Mouse (Mus musculus): ENCODE results near the gene Myh14. TPM values are rescaled to one million over a fixed set of nuclear protein-coding genes. Genes with fewer than 3 reads are reported as not detected.

Myh14 gene
- polyA plus RNA-seq, 1 experiment from 2014 or later: 2.4 TPM

DNA sequence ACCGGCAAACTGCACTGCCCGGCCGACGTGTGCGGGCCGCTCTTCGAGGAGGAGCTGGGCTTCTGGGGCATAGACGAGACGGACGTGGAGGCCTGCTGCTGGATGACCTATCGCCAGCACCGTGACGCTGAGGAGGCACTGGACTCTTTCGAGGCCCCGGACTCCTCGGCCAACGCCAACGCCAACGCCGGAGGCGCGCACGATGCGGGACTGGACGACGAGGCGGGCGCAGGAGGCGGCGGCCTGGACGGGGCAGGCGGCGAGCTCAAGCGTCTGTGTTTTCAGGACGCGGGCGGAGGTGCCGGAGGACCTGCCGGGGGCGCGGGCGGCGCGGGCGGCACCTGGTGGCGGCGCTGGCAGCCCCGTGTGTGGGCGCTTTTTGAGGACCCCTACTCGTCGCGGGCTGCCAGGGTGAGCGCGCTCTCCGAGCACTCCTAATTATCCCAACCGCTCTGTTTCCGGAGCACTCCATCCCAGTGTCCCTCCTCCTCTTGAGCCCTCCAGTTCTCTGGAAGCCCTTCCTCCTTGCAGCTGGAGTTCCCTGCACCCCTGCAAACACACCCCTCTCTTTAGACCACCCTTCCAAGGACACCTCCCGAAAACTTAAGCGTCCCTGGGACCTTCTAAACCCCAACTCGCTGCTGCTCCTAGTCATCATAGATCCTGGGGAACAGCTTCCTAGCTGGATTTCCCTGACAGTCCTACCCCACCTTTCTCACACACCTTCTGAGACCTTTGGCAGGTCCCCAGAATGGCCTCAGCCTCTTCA lies 79.1 kb downstream of the Myh14 start:
- Histone ChIP-seq H3K4me3 (peak overlapping the region; percentile 67), H3K9me3 (no peaks in the 10 kb centered on the region), H3K4me1 (replicated peaks) (peaks cover 81% of the 10 kb centered on the region), H3K36me3 (peaks cover 12% of the 10 kb centered on the region), H3K27me3 (ENCODE audit: insufficient read depth, poor library complexity, severe bottlenecking) (peaks cover 71% of the 10 kb centered on the region), H3K27ac (peak overlapping the region; percentile 80)
- peak; percentile 53 for DNase-seq (ENCODE audit: low spot score)
- WGBS: under 1% methylated on average over 60 of the region's 60 CpGs

DNA sequence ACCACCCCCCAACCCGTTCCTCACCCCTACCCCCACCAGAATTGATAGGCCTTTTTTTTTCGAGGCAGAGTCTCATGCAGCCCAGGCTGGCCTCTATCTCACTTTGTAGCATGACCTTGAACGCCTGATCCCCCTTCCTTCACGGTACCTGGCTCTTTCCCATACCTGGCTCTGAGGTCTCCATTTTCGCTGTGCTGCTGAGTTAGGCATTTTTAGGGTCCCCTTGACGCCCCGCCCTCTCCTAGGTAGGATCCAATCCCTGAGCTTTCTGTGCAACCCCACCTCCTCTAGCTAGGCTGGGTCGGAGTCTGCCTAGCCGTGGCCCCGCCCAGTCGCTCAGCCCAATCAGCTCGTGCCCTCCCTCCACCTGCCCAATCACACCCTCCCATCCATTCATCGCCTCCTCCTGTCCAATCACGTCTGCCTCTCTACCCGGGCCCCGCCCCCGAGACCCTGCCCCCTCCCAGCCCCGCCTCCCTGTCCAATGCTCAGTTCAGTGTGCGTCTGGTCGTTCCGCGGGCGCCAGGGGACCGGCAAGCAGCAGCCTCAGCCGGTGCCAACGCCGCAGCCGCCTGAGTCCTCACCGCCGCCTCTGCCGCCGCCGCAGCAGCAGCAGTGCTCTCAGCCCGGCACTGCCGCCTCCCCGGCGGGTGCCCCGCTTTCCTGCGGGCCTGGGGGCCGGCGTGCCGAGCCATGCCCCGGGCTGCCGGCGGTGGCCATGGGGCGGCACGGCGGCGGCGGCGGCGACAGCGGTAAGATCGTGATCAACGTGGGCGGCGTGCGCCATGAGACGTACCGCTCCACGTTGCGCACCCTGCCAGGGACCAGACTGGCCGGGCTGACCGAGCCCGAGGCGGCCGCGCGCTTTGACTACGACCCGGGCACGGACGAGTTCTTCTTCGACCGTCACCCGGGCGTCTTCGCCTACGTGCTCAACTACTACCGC lies 80.0 kb downstream of the Myh14 start, which contains the start of gene Kcnc3:
Kcnc3 (plus strand) TSS at position 263 of the 946 bp plus-strand sequence.
- H3K9me3 ChIP-seq: no peaks in the 10 kb centered on the region
- peaks cover 7% of the 10 kb centered on the region for H3K36me3 ChIP-seq
- under 1% methylated on average over 80 of the region's 80 CpGs for WGBS
- peak; percentile 97 for DNase-seq (ENCODE audit: low spot score)
- H3K27me3 ChIP-seq (ENCODE audit: insufficient read depth, poor library complexity, severe bottlenecking): peaks cover 78% of the 10 kb centered on the region
- H3K4me1 ChIP-seq (replicated peaks): peaks cover 77% of the 10 kb centered on the region
- peak within 1 kb of the TSS; percentile 67 for H3K4me3 ChIP-seq
- peak within 1 kb of the TSS; percentile 80 for H3K27ac ChIP-seq

DNA sequence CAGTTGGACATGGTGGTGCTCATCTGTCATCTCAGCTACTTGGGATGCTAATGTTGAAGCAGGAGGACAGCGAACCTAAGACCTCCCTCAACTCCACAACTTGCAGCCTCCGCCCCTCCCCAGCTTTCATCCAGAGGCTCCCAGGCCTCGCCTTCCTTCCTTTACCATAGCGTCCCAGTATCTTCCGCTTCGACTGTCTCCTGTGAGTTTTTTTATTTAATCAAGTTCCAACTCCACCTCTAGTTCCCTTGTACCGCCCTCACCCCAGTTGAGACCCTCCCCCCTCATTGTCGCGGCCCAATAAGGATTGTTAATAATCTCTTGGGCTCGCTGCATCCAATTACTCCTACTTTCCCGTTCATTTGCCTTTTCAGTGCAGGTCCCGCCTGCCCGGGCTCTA lies 80.7 kb downstream of the Myh14 start:
- DNase-seq (ENCODE audit: low spot score): peak; percentile 28
- Histone ChIP-seq H3K27me3 (ENCODE audit: insufficient read depth, poor library complexity, severe bottlenecking) (peaks cover 85% of the 10 kb centered on the region), H3K9me3 (no peaks in the 10 kb centered on the region), H3K27ac (peak overlapping the region; percentile 73), H3K4me3 (peak overlapping the region; percentile 67), H3K36me3 (no peaks in the 10 kb centered on the region), H3K4me1 (replicated peaks) (peaks cover 77% of the 10 kb centered on the region)
- WGBS: 1% methylated on average over 13 of the region's 13 CpGs

DNA sequence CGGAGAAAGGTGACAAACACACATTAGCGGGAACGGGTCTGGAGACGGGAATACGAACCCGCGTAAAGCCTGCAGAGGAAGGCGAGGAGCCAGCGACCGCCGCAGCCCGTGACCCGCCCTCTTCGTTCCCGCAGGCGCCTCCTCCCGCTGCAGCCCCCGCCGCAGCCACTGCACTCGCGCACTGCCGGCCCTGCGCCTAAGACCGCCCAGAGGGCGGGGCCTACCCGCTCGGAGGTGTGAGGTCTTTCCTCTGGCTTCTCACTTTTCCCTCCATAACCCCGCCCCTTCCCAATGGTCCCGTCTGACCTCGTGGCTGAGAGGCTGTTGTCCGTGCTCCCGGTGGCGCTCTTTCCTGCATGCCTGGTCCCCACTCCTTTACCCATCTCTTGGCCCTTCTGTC lies 81.5 kb downstream of the Myh14 start:
- WGBS: under 1% methylated on average over 33 of the region's 33 CpGs
- peaks cover 74% of the 10 kb centered on the region for H3K4me1 ChIP-seq (replicated peaks)
- H3K36me3 ChIP-seq: no peaks in the 10 kb centered on the region
- peak overlapping the region; percentile 67 for H3K4me3 ChIP-seq
- DNase-seq (ENCODE audit: low spot score): peak; percentile 87
- peak overlapping the region; percentile 73 for H3K27ac ChIP-seq
- H3K9me3 ChIP-seq: 0 out of 2 replicates have a peak, but pooled peaks cover 3% of the 10 kb centered on the region
- peaks cover 87% of the 10 kb centered on the region for H3K27me3 ChIP-seq (ENCODE audit: insufficient read depth, poor library complexity, severe bottlenecking)

DNA sequence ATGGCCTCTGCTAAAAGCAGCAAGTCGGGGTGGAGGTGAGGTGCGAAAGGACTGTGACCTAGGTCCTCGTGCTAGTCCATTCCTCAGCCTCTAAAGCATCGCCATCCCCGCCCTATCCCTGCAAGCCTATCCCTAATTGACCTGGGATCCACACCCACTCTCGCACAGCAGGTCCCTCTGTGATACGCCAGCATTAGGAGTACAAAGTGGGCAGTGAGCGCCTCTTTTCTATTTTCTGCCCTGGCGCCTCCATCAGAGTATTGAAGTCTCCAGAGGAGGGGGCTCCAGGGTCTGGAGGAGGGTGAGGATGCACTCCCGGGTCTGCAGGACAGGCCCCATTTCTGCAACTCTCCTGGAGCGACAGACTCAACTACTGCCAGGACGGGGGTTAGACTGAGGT lies 82.3 kb downstream of the Myh14 start:
- no peak for DNase-seq (ENCODE audit: low spot score)
- 12% methylated on average over 12 of the region's 12 CpGs for WGBS
- Histone ChIP-seq H3K4me1 (replicated peaks) (peaks cover 66% of the 10 kb centered on the region), H3K27me3 (ENCODE audit: insufficient read depth, poor library complexity, severe bottlenecking) (peaks cover 82% of the 10 kb centered on the region), H3K9me3 (0 out of 2 replicates have a peak, but pooled peaks cover 3% of the 10 kb centered on the region), H3K4me3 (peak overlapping the region; percentile 67), H3K36me3 (no peaks in the 10 kb centered on the region), H3K27ac (peak overlapping the region; percentile 73)

DNA sequence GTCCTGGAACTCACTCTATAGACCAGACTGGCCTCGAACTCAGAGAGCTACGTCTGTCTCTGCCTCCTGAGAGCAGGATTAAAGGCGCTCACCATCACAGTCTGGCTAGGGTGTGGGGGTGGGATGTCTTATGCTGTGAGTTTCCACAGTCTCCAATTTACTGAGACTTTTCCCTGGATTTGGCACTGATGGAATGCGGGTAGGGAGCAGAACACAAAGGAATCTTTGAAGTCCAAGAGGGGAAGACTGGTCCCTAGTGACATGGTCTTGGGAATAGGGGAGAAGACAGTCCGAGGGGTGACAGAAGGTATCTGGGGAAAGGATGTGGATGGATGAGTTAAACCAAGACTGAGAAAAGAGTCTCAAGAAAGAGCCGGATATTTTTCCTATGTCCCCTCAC lies 83.0 kb downstream of the Myh14 start:
- 44% methylated on average over 6 of the region's 6 CpGs for WGBS
- Histone ChIP-seq H3K4me3 (peak overlapping the region; percentile 67), H3K9me3 (0 out of 2 replicates have a peak, but pooled peaks cover 3% of the 10 kb centered on the region), H3K36me3 (no peaks in the 10 kb centered on the region), H3K27ac (no peak overlapping the region), H3K27me3 (ENCODE audit: insufficient read depth, poor library complexity, severe bottlenecking) (peaks cover 76% of the 10 kb centered on the region), H3K4me1 (replicated peaks) (peaks cover 59% of the 10 kb centered on the region)
- no peak for DNase-seq (ENCODE audit: low spot score)

DNA sequence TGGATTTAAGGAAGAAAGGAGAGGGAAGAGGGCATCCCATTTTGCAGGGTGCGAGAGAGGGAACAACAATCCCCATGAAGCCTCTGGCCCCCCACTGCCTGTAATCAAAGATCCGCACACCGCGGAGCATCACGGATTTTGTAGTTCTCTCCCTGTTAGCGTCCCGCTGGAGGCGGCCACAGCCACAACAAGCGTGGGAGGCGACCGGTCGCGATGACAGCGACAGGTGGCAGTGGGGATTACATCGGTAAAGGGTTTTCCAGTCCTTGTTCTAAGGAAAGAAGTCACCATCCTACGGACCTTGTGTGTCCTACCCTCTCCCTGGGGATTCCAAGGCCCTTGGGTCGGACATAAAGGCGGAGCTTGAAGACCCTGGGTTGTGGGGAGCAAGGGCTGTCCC lies 83.7 kb downstream of the Myh14 start:
- peaks cover 52% of the 10 kb centered on the region for H3K4me1 ChIP-seq (replicated peaks)
- 0 out of 2 replicates have a peak, but pooled peaks cover 3% of the 10 kb centered on the region for H3K9me3 ChIP-seq
- H3K27me3 ChIP-seq (ENCODE audit: insufficient read depth, poor library complexity, severe bottlenecking): peaks cover 68% of the 10 kb centered on the region
- H3K36me3 ChIP-seq: no peaks in the 10 kb centered on the region
- H3K4me3 ChIP-seq: peak overlapping the region; percentile 56
- peak overlapping the region; percentile 81 for H3K27ac ChIP-seq
- under 1% methylated on average over 18 of the region's 18 CpGs for WGBS
- DNase-seq (ENCODE audit: low spot score): peak; percentile 80

DNA sequence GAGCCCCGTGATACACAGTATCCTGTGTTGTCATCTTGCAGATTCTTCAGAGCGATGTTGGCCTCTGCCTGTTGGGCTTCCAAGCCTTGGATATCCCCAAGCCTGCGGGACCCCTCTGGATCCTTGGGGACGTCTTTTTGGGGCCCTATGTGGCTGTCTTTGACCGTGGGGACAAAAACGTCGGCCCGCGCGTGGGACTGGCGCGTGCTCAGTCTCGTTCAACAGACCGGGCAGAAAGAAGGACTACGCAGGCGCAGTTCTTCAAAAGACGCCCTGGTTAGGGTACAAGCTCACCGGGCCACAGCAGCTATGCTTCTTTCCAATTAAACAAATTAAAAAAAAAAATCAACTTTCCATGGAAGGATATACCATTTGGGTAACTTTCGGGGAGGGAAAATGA lies 84.1 kb downstream of the Myh14 start:
- H3K27ac ChIP-seq: peak overlapping the region; percentile 81
- H3K36me3 ChIP-seq: no peaks in the 10 kb centered on the region
- peaks cover 64% of the 10 kb centered on the region for H3K27me3 ChIP-seq (ENCODE audit: insufficient read depth, poor library complexity, severe bottlenecking)
- H3K4me1 ChIP-seq (replicated peaks): peaks cover 48% of the 10 kb centered on the region
- WGBS: 8% methylated on average over 19 of the region's 19 CpGs
- H3K4me3 ChIP-seq: peak overlapping the region; percentile 56
- H3K9me3 ChIP-seq: 0 out of 2 replicates have a peak, but pooled peaks cover 3% of the 10 kb centered on the region
- peak; percentile 56 for DNase-seq (ENCODE audit: low spot score)

DNA sequence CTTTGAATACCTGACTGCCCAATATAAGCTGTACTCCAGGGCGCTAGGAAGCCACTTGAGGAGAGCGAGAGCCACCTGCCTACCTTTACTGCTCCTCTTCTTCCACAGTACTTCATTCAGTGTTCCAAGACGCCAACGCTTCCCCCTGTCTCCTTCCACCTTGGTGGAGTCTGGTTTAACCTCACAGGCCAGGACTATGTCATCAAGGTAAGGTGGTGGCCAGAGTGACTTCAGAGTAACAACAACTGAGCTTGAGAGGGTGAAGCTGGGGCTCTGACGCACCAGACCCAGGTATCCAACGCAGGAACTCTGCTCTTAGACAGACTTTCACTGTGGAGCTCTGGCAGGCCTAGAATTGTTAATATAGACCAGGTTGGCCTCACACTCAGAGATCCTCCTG lies 85.0 kb downstream of the Myh14 start:
- no peak overlapping the region for H3K27ac ChIP-seq
- 0 out of 2 replicates have a peak, but pooled peaks cover 3% of the 10 kb centered on the region for H3K9me3 ChIP-seq
- no peak for DNase-seq (ENCODE audit: low spot score)
- H3K4me3 ChIP-seq: no peak overlapping the region
- 90% methylated on average over 6 of the region's 6 CpGs for WGBS
- no peaks in the 10 kb centered on the region for H3K36me3 ChIP-seq
- peaks cover 55% of the 10 kb centered on the region for H3K27me3 ChIP-seq (ENCODE audit: insufficient read depth, poor library complexity, severe bottlenecking)
- peaks cover 39% of the 10 kb centered on the region for H3K4me1 ChIP-seq (replicated peaks)

DNA sequence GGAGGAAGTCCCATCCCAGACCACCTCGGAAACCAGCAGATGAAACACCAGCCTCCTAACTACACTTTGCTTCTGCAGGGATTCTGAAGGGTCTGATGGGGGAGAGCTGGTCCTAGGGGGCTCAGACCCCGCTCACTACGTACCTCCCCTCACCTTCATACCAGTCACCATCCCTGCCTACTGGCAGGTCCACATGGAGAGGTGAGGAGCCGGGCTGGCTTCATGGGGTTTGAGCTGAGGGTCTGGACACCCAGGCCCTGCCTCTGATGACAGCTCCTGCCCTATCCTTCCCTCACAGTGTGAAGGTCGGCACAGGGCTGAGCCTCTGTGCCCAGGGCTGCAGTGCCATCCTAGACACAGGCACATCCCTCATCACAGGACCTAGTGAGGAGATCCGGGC lies 85.7 kb downstream of the Myh14 start:
- no peak for DNase-seq (ENCODE audit: low spot score)
- Histone ChIP-seq H3K36me3 (no peaks in the 10 kb centered on the region), H3K27me3 (ENCODE audit: insufficient read depth, poor library complexity, severe bottlenecking) (peaks cover 49% of the 10 kb centered on the region), H3K4me1 (replicated peaks) (peaks cover 33% of the 10 kb centered on the region), H3K9me3 (0 out of 2 replicates have a peak, but pooled peaks cover 3% of the 10 kb centered on the region), H3K27ac (no peak overlapping the region), H3K4me3 (no peak overlapping the region)
- 85% methylated on average over 6 of the region's 6 CpGs for WGBS

DNA sequence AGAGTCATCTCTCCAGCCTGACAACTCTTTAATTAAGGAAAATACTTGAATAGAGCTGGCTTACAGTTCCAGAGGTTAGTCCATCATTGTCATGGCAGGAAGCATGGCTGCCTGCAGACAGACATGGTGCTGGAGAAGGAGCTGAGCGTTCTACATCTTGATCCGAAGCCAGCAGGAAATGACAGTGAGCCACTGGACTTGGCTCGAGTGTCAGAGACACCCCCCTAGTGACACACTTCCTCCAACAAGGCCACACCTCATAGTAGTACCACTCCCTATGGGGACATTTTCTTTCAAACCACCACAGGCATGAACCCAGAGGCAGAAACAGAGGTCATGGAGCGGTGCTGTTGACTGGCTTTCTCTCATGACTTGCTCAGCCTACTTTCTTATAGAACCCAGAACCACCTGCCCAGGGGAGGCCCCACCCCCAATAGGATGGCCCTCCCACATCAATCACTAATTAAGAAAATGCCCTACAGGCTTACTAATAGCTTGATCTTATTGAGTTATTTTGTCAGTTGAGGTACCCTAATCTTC lies 86.3 kb downstream of the Myh14 start:
- DNase-seq (ENCODE audit: low spot score): no peak
- H3K27me3 ChIP-seq (ENCODE audit: insufficient read depth, poor library complexity, severe bottlenecking): peaks cover 43% of the 10 kb centered on the region
- 83% methylated on average over 4 of the region's 4 CpGs for WGBS

DNA sequence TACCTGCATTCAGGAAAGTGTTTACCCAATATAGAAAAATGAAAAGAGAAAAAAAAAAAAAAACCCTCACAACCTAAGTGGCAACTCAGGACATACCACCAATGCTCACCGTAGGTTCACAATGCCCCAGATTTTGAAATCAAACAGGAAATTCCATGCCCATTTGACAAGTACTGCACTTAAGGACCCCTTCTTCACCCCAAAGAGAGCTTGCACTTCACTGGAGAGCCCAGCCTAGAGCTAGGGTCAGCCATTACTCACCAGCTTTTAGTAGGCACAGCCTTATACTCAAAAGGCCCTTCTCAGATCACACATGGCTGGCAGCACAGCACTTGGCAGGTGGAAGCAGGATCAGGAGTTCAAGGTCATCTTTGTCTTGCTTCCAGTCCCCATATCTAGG lies 87.5 kb downstream of the Myh14 start:
- Histone ChIP-seq H3K4me1 (replicated peaks) (peaks cover 15% of the 10 kb centered on the region), H3K27me3 (ENCODE audit: insufficient read depth, poor library complexity, severe bottlenecking) (peaks cover 31% of the 10 kb centered on the region), H3K36me3 (no peaks in the 10 kb centered on the region), H3K9me3 (peaks cover 6% of the 10 kb centered on the region; the same call in 1 of the 2 replicates), H3K4me3 (no peak overlapping the region), H3K27ac (no peak overlapping the region)
- no peak for DNase-seq (ENCODE audit: low spot score)
- 93% methylated on average over 1 of the region's 1 CpGs for WGBS

More for the DNA sequence above, 86.3 kb downstream of the Myh14 start:
- Histone ChIP-seq H3K9me3 (0 out of 2 replicates have a peak, but pooled peaks cover 3% of the 10 kb centered on the region), H3K27ac (no peak overlapping the region), H3K4me3 (no peak overlapping the region), H3K36me3 (no peaks in the 10 kb centered on the region), H3K4me1 (replicated peaks) (peaks cover 27% of the 10 kb centered on the region)

All from hindbrain, embryonic 10.5 days (tissue).